Mouse (Mus musculus) lung, embryonic 16.5 days (tissue): ENCODE results near the gene Psme3. TPM values are rescaled to one million over a fixed set of nuclear protein-coding genes. Genes with fewer than 3 reads are reported as not detected.

Experiments
- ATAC-seq: fragments of 200-750 bp; cut with Nextera tagmentation; 2 replicates; pipeline ENCODE4 v1.8.0; 2017; ENCODE audit warnings: low read depth, mild to moderate bottlenecking, moderate library complexity
- H3K27ac ChIP-seq: fragments of 300-500 bp; sonication (generic); 2 replicates; pipeline ENCODE4 v1.5.1; 2014; ENCODE audit warnings: mild to moderate bottlenecking, control low read depth, low read length
- H3K27me3 ChIP-seq: fragments of 300-500 bp; sonication (generic); 2 replicates; pipeline ENCODE4 v1.6.1; 2014; ENCODE audit warnings: low read depth, low read length, mixed read lengths; ENCODE audit not compliant: control insufficient read depth, insufficient read depth
- H3K36me3 ChIP-seq: fragments of 300-500 bp; sonication (generic); 2 replicates; pipeline ENCODE4 v1.6.1; 2014; ENCODE audit warnings: low read length; ENCODE audit not compliant: control insufficient read depth, insufficient read depth
- H3K4me1 ChIP-seq: fragments of 300-500 bp; sonication (generic); replicated peaks from 2 replicates; pipeline ENCODE4 v1.6.1; 2014; ENCODE audit warnings: low read length, mixed read lengths; ENCODE audit not compliant: control insufficient read depth, insufficient read depth
- H3K4me2 ChIP-seq: fragments of 300-500 bp; sonication (generic); 2 replicates; pipeline ENCODE4 v1.6.1; 2014; ENCODE audit warnings: low read depth, low read length, control low read depth
- H3K4me3 ChIP-seq: fragments of 300-500 bp; sonication (generic); 2 replicates; pipeline ENCODE4 v1.5.1; 2014; ENCODE audit warnings: mild to moderate bottlenecking, low read length, control low read depth
- H3K9ac ChIP-seq: fragments of 300-500 bp; sonication (generic); 2 replicates; pipeline ENCODE4 v1.6.1; 2014; ENCODE audit warnings: low read length, control low read depth
- H3K9me3 ChIP-seq: fragments of 300-500 bp; sonication (generic); 2 replicates; pipeline ENCODE4 v1.6.1; 2016; ENCODE audit warnings: low read length; ENCODE audit not compliant: control insufficient read depth
- WGBS: fragments of 180-500 bp; shearing (Covaris S2); extraction: QIAGEN DNeasy Blood & Tissue Kit; methylation state at CpG from one replicate; pipeline ENCODE4 v1.1.7; 2014; 5-methylcytosine and 5-hydroxymethylcytosine counted together
- polyA plus RNA-seq: library from polyadenylated mRNA; unstranded; fragments of >200 nt; fragmentation: Nextera tagmentation; extraction: Ambion mirVana; gene quantifications from 2 replicates; pipeline ENCODE4 v1.2.1, GENCODE M21; 2015

The Psme3 gene
- polyA plus RNA-seq, 1 experiment from 2014 or later = 101 TPM

DNA sequence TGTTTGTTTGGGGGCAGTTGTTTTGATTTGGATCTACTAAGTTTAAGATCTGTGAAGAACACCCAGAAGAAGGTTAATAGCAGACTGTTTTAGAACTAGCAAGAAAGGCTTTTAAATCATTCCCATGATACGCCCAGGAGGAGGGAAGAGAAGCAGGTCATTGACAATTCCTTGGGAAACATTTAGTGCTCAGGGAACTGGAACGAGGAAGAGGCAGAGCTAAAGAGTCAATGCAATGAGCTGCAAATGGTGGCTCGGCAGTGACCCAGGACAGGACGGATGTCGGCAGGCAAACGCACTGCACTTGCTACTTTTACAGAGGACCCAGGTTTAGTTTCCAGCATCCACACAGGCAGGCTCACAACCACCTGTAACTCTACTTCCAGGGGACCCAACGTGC, 35.2 kb upstream of the Psme3 start:
- WGBS = 45% methylated on average over 7 of the region's 7 CpGs
- Histone ChIP-seq H3K9ac (no peak overlapping the region), H3K4me2 (no peak overlapping the region), H3K27me3 (no peaks in the 10 kb centered on the region), H3K4me1 (peaks cover 26% of the 10 kb centered on the region), H3K4me3 (no peak overlapping the region), H3K36me3 (no peaks in the 10 kb centered on the region), H3K9me3 (no peaks in the 10 kb centered on the region), H3K27ac (no peak overlapping the region)
- no peak for ATAC-seq

DNA sequence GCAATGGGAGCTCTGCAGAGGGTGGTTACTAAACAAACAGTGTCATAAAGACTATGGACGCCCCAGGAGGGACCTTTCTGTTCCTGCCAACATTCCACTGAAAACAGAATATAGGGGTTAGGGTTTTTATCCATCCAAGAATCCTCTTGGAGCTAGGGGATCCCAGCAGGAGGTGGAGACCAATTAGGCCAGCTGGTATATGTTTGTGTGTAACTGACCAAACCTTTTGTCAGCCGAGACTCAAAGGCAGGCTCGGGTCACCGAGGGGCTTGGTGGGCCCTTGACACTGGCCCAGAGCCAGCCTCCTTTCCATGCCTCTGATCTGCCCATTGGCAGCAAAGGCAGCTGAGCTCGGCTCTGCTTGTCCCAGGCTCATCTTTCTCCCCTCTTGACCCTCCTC, 33.1 kb upstream of the Psme3 start:
- Histone ChIP-seq H3K36me3 (no peaks in the 10 kb centered on the region; the same call in 1 of the 2 replicates), H3K27me3 (no peaks in the 10 kb centered on the region), H3K9me3 (no peaks in the 10 kb centered on the region), H3K4me2 (no peak overlapping the region), H3K9ac (no peak overlapping the region), H3K4me3 (no peak overlapping the region), H3K27ac (no peak overlapping the region), H3K4me1 (peaks cover 7% of the 10 kb centered on the region)
- WGBS = 22% methylated on average over 5 of the region's 5 CpGs
- no peak for ATAC-seq

DNA sequence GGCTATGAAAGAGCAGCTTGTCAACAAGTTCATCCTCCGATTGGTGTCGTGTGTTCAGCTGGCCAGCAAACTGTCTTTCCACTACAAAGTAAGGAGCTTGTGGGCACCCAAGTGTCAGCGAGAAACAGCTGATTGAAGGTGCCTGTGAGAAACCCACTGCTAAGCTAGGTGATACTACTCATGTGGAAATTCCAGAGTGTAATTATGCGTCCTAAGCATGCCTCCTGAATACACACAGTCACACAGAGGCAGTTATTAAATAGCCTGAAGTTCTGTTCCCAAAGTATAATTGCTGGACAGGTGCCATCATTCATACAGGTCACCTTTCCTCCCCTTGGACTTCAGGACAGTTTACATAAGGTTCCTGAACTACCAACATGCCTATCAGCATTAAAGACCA, 32.2 kb upstream of the Psme3 start:
- no peak overlapping the region for H3K4me3 ChIP-seq
- H3K27me3 ChIP-seq = no peaks in the 10 kb centered on the region
- no peaks in the 10 kb centered on the region for H3K9me3 ChIP-seq
- peaks cover 5% of the 10 kb centered on the region; the same call in 1 of the 2 replicates for H3K4me1 ChIP-seq
- H3K4me2 ChIP-seq = no peak overlapping the region
- no peak overlapping the region for H3K27ac ChIP-seq
- WGBS = 61% methylated on average over 4 of the region's 4 CpGs
- H3K9ac ChIP-seq = peak overlapping the region; percentile 21; the same call in 1 of the 2 replicates
- H3K36me3 ChIP-seq = peaks cover 2% of the 10 kb centered on the region; the same call in 1 of the 2 replicates
- no peak for ATAC-seq

DNA sequence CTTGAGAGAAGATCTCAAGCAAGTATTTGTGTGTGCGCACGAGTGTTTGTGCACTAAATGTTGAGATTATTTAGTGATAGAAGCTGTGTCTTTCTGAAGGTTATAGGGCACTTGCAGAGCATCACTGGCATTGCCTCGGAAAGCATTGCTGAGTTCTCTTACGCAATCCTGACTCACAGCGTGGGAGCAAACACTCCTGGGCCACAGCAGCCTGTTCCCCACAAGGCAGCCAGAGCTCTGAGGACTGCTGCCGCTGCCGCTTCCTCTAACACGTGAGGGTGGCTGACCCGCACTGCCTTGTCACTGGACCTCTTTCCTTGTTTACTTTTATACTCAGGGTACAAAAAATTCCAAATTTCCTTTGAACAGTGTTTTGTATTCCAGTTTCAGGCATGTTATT, 28.7 kb upstream of the Psme3 start:
- WGBS = 60% methylated on average over 9 of the region's 9 CpGs
- Histone ChIP-seq H3K4me1 (no peaks in the 10 kb centered on the region), H3K27ac (no peak overlapping the region), H3K4me3 (no peak overlapping the region), H3K36me3 (peaks cover 11% of the 10 kb centered on the region), H3K9ac (no peak overlapping the region), H3K27me3 (no peaks in the 10 kb centered on the region), H3K4me2 (no peak overlapping the region), H3K9me3 (no peaks in the 10 kb centered on the region)
- ATAC-seq = no peak

- Histone ChIP-seq H3K4me3 (no peak overlapping the region), H3K4me2 (no peak overlapping the region), H3K9ac (no peak overlapping the region), H3K27me3 (no peaks in the 10 kb centered on the region), H3K36me3 (peaks cover 28% of the 10 kb centered on the region), H3K9me3 (no peaks in the 10 kb centered on the region), H3K27ac (no peak overlapping the region), H3K4me1 (no peaks in the 10 kb centered on the region)
- ATAC-seq = no peak
- 95% methylated on average over 8 of the region's 8 CpGs for WGBS
Observed at GRCm38 (mm10) chr11:101291231-101291630, 24.8 kb upstream of the Psme3 start.

- H3K27me3 ChIP-seq = no peaks in the 10 kb centered on the region
- H3K9me3 ChIP-seq = no peaks in the 10 kb centered on the region
- no peaks in the 10 kb centered on the region for H3K4me1 ChIP-seq
- H3K4me3 ChIP-seq = no peak overlapping the region
- no peak for ATAC-seq
- no peak overlapping the region for H3K4me2 ChIP-seq
- WGBS = 96% methylated on average over 8 of the region's 8 CpGs
- no peak overlapping the region for H3K27ac ChIP-seq
- H3K9ac ChIP-seq = no peak overlapping the region
- peaks cover 36% of the 10 kb centered on the region for H3K36me3 ChIP-seq
Observed at GRCm38 (mm10) chr11:101295191-101295590, 20.8 kb upstream of the Psme3 start.

DNA sequence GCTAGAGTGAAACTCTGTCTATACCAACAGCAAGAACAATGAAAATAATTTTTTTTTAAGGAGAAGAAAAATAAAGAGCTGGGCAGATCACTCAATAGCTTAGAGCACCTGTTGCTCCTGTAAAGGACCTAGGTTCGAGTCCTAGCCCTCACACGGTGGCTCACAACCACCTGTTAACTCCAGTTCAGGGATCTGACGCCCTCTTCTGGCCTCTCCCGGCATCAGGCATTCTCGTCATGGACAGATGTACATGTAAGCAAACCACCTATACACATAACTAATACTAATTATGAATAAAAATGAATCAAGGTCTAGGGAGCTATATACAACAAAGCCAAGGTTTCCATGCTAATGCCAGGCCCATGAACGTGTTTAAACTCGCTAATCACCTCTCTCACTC, 15.1 kb upstream of the Psme3 start:
- H3K4me2 ChIP-seq = peak overlapping the region; percentile 90
- 65% methylated on average over 7 of the region's 7 CpGs for WGBS
- peak overlapping the region; percentile 86 for H3K9ac ChIP-seq
- H3K27me3 ChIP-seq = no peaks in the 10 kb centered on the region
- peaks cover 10% of the 10 kb centered on the region for H3K4me1 ChIP-seq
- H3K4me3 ChIP-seq = peak overlapping the region; percentile 79
- no peaks in the 10 kb centered on the region for H3K9me3 ChIP-seq
- ATAC-seq = no peak
- peaks cover 10% of the 10 kb centered on the region for H3K36me3 ChIP-seq
- no peak overlapping the region for H3K27ac ChIP-seq

DNA sequence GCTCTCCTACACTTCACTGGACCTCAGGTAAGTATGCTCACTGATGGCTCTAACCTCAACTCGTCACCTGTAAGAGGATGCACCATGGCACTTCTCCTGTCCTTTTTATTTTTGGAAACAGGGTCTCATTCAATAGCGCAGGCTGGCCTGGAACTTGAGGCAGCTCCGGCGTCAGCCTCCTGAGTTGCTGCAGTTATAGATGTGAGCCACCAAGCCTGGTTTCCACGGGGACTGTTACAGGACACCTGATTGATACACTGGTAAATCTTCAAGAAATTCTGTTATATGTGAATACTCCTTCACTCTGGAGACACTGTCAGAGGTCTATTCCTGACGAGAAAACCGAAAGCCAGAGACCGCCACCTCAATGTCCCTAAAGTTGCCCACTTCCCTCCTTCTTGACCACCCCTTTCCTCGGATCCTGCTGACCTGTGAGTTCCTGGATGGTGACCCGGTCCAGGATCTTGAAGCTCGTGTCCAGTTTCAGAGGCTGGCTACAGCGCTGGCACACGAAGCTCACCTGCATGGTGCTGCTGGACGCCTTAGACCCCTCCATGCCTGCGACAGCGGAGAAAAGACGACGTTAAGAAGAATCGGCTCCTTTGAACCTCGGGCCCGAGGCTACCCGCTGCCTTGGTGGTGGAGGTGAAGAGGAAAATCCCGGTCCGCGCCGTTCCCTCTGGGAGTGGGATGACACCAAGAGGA, 14.6 kb upstream of the Psme3 start:
- H3K4me1 ChIP-seq = peaks cover 10% of the 10 kb centered on the region
- peaks cover 10% of the 10 kb centered on the region for H3K36me3 ChIP-seq
- H3K27me3 ChIP-seq = no peaks in the 10 kb centered on the region
- H3K4me3 ChIP-seq = peak overlapping the region; percentile 79
- no peak; the same call in 1 of the 2 replicates for ATAC-seq
- peak overlapping the region; percentile 86 for H3K9ac ChIP-seq
- no peaks in the 10 kb centered on the region for H3K9me3 ChIP-seq
- H3K4me2 ChIP-seq = peak overlapping the region; percentile 90
- no peak overlapping the region for H3K27ac ChIP-seq
- 10% methylated on average over 26 of the region's 26 CpGs for WGBS

DNA sequence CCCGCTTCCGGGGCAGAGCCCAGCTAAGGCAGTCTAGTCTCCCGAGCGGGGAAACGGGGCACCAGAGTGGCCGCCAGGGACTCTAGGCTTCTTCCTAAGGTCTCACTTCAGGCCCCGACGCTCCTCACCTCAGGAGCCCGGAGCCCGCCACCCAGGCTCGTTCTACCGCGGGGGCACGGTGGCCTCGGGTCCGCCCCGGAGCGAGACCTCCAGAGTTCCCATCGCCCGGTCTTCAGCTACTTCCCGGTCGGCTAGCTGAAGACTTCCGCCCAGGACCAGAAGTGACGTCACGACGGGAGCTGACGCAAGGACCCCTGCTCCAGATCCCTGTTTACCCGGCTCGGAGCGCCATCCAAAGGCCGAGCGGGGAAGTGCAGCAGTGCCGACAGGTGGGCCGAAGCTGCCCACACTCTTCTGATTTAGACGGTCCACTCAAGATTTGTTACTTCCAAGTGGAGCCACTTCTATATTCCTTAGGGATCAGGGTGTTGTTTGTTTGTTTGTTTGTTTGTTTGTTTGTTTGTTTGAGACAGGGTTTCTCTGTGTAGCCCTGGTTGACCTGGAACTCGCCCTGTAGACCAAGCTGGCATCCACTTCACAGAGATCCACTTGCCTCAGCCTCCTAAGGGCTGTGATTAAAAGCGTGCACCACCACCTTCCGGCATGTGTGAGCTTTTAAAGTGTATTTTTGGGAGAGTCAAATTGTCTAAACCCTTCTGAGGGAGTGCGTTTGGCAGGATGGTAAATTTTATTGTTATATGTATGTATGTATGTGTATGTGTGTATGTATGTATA, 13.8 kb upstream of the Psme3 start, which contains the start of gene Becn1:
Gene Becn1, minus strand, starts transcription at position 283 of the 795 bp plus-strand sequence.
- WGBS = 5% methylated on average over 39 of the region's 39 CpGs
- Histone ChIP-seq H3K4me1 (peaks cover 10% of the 10 kb centered on the region), H3K36me3 (peaks cover 10% of the 10 kb centered on the region), H3K4me3 (peak within 1 kb of the TSS; percentile 79), H3K27me3 (no peaks in the 10 kb centered on the region), H3K27ac (no peak within 1 kb of the TSS), H3K9ac (peak within 1 kb of the TSS; percentile 86), H3K4me2 (peak within 1 kb of the TSS; percentile 90), H3K9me3 (no peaks in the 10 kb centered on the region)
- ATAC-seq = peak; percentile 96
